Mouse (Mus musculus) megakaryocyte-erythroid progenitor cell, adult 5-6 weeks (primary cell): ENCODE measurements around the gene Skap1. TPM values are rescaled to one million over a fixed set of nuclear protein-coding genes. Genes with fewer than 3 reads are reported as not detected.
"Not testable (repeated sequence)": the region's sequence is repeated elsewhere in the genome, so short reads cannot be mapped to it uniquely, and the experiment has no call there.

Source experiments
- ATAC-seq: replicated peaks from 2 replicates; pipeline ENCODE4 v1.8.0; 2016; ENCODE audit warnings: mild to moderate bottlenecking, inconsistent platforms; ENCODE audit not compliant: severe bottlenecking, poor library complexity, low FRiP score, low TSS enrichment
- total RNA-seq, 2 experiments: library from RNA; stranded (forward) in 1 of 2; stranded (reverse) in 1 of 2; fragments of 200-1000, 215-1000 nt in 1 of 2; fragments of >200 nt in 1 of 2; fragmentation: Nextera tagmentation in 1 of 2; gene quantifications; 2 replicates each; pipeline ENCODE4 v1.2.3; 2014 to 2017

The Skap1 gene
- total RNA-seq, 2 experiments from 2014 or later: 2.7 to 3.7 TPM

DNA sequence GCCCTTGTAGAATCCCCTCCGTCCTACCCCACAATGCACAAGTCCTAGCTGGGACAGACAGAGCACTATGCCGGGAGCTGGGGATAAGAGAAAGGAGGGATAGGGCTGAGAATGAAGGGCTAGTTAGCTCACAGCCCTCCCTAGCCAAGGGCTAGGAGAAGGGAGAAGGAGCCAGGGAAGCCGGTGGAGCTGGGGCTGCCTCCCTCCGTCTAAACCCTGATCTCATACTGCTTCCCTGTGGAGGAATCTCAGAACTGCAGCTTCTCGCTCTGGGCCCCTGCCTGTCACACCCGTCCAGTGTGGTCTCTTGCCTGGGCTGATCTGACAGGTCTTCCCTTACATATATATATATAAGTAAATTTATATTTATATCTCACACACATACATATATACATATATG, 209.4 kb downstream of the Skap1 start:
- ATAC-seq: peak; percentile 74

- ATAC-seq: no peak
Measured at GRCm38 (mm10) chr11:96674786-96675365, 210.5 kb downstream of the Skap1 start.

DNA sequence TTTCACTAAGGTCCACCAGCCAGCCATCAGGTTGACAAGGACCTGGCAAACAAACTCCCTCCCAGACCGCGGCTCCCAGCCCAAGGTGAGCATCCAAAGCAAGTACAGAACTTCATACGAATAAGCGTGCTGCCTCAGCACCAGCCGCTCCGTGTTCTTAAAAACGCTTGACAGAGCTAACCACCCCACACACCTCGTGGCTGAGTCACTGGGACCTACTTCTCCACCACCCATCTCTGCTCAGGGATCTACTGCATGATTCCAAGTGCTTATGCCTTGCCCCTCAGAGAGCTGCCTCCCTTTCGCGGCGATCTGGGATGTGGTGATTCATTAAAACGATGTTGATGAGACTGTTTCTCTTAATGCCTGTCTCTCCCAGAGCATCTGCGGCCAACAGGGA, 213.6 kb downstream of the Skap1 start:
- ATAC-seq: no peak

GRCm38 (mm10) chr11:96679026-96679425, 214.6 kb downstream of the Skap1 start:
- ATAC-seq: no peak

DNA sequence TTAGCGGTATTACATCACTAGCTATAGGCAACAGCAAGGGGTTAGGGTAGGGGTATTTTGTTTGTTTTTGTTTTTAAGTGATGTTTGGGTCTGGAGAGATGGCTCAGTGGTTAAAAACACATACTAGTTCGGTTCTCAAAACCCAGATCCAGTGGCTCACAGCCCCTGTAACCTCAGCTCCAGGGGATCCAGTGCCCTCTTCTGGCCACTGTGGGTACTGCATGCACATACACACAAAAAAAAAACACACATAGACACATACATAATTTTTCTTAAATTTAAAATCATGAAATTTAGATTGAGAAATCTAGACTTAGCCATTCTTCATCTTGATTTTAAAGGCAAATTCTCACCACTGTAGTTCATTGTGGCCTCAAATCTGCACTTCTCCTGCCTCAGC, 221.0 kb downstream of the Skap1 start:
- ATAC-seq: no peak

DNA sequence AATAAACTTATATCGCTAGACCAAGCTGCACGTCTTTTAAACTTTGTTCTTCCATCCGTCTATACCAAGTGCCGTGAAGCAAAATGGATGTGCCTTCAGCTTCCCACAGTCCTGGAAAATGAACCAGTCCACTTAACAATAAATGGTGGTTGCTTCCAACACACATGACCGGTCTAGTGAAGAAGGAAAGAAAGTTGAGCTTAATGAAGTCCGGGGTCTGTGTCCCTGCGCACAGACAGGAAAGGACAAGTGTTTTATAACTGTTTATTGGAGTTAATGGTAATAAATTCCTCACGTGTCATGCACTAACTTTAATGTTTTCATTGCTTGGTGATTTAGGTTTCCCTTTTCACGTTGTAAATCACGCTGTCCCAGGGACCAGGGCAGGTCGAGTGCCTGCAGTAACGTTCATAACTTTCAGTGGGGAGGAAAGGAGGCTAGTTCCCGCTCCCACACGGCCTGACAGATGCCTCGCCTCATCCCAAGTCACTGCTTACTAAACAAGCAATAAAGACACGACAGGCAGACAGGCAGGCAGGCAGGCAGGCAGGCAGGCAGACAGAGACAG, 222.4 kb downstream of the Skap1 start:
- no peak for ATAC-seq

- no peak for ATAC-seq
Measured at GRCm38 (mm10) chr11:96692250-96692649, 227.9 kb downstream of the Skap1 start.

- no peak for ATAC-seq
Measured at GRCm38 (mm10) chr11:96693360-96693759, 229.0 kb downstream of the Skap1 start.

DNA sequence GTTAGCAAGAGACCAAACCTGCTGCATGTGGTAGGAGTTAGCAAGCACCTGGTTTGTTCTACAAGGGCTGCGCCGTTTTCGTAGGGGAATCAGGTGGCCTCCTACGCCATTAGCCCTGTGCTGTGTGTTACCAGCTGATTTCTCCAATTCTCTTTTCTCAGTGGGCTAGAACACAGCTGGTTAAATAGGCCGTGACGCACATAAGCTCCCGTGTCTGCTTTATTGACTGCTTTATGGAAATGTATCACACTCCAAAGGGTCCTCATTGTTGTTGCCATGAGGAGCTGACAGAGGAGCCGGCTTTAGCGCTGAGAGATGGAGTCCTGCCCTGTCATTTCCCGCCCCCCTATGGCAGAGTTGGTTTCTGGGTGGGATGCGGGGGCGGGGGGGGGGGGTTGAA, 230.4 kb downstream of the Skap1 start:
- no peak for ATAC-seq

- ATAC-seq: no peak
Measured at GRCm38 (mm10) chr11:96696168-96696727, 231.9 kb downstream of the Skap1 start.

GRCm38 (mm10) chr11:96696842-96697455, 232.6 kb downstream of the Skap1 start:
- no peak for ATAC-seq

- no peak for ATAC-seq
Measured at GRCm38 (mm10) chr11:96697467-96697866, 233.1 kb downstream of the Skap1 start.

DNA sequence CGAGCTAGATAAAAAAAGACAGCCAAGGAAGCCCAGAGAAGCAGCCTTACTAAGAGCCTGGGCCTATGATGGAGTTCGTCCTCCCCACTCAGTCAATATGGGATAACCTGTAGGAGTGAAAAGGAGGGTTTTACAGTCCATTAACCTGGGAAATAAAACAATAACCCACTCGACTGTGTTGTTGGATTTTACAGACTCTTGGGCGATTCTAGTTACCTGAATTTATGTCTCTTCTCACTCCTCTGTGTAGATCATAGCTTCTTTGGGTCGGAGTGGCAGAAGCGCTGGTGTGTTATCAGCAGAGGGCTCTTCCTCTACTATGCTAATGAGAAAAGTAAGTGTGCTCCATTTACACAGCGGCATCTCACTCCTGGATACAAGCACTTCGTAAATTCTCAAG, 239.4 kb downstream of the Skap1 start:
- ATAC-seq: no peak

GRCm38 (mm10) chr11:96711268-96711667, 246.9 kb downstream of the Skap1 start:
- ATAC-seq: no peak

DNA sequence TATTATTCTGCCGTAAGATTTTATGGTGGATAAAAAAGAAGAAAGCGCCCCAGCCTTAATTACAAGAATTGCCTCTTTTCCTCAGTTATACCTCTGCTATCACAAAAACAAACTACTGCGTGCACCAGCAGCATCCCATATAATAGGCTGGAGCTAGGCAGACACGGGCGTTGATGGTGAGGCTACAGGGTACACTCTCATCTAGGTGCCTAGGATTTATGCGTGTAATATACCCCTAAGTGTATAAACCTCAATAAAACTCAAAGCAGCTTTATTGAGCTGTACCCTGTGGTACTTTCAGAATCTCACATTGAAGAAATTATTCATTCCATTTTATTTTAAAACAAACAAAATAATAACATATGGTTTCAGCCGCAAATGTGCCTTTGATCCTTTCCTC, 247.3 kb downstream of the Skap1 start:
- ATAC-seq: no peak

- ATAC-seq: no peak
Measured at GRCm38 (mm10) chr11:96713210-96714005, 249.0 kb downstream of the Skap1 start.

- no peak for ATAC-seq
Measured at GRCm38 (mm10) chr11:96714011-96714410, 249.6 kb downstream of the Skap1 start.

- not testable (repeated sequence) for ATAC-seq
Measured at GRCm38 (mm10) chr11:96715168-96715567, 250.8 kb downstream of the Skap1 start.

DNA sequence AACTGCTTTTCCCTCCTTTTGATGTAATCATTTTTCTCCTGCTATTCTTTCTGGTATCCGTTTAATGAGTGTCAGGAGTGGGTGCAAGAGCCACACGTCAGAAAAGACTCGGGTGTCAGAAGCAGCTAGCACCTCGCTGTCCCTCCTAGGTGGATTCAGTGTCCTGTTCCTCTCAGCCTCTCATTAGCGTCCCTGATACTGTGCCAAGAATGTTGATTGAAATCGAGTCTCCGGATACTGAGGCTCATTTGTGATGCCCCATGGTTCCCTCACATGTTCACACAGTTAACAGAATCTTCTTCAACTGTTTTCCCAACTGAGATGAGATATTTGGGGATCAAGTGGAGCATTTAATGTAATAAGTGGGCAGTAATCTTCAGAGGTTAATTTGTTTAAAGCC, 254.2 kb downstream of the Skap1 start:
- ATAC-seq: no peak

- ATAC-seq: no peak
Measured at GRCm38 (mm10) chr11:96725833-96726232, 261.4 kb downstream of the Skap1 start.
